Mouse (Mus musculus) neural tube, embryonic 15.5 days (tissue): ENCODE results near the gene Gm20388. TPM values are rescaled to one million over a fixed set of nuclear protein-coding genes. Genes with fewer than 3 reads are reported as not detected.
A peak's percentile ranks its signal among the peaks of the same experiment; 100 is the strongest.

ENCODE experiments used
- ATAC-seq: fragments of 200-750 bp; cut with Nextera tagmentation; 2 replicates; pipeline ENCODE4 v1.8.0; 2017; ENCODE audit warnings: mild to moderate bottlenecking, moderate TSS enrichment, moderate library complexity; ENCODE audit not compliant: low FRiP score
- H3K27ac ChIP-seq: fragments of 300-500 bp; sonication (generic); replicated peaks from 2 replicates; pipeline ENCODE4 v1.5.1; 2015; ENCODE audit warnings: mild to moderate bottlenecking, inconsistent platforms
- H3K27me3 ChIP-seq: fragments of 300-500 bp; sonication (generic); replicated peaks from 2 replicates; pipeline ENCODE4 v1.6.1; 2015; ENCODE audit warnings: inconsistent platforms
- H3K36me3 ChIP-seq: fragments of 300-500 bp; sonication (generic); 2 replicates; pipeline ENCODE4 v1.6.1; 2015; ENCODE audit warnings: inconsistent platforms
- H3K4me1 ChIP-seq: fragments of 300-500 bp; sonication (generic); 2 replicates; pipeline ENCODE4 v1.6.1; 2015; ENCODE audit warnings: inconsistent platforms
- H3K4me2 ChIP-seq: fragments of 300-500 bp; sonication (generic); 2 replicates; pipeline ENCODE4 v1.6.1; 2015; ENCODE audit warnings: inconsistent platforms, mild to moderate bottlenecking, moderate library complexity
- H3K4me3 ChIP-seq: fragments of 300-500 bp; sonication (generic); replicated peaks from 2 replicates; pipeline ENCODE4 v1.5.1; 2015; ENCODE audit warnings: mild to moderate bottlenecking, inconsistent platforms
- H3K9ac ChIP-seq: fragments of 300-500 bp; sonication (generic); replicated peaks from 2 replicates; pipeline ENCODE4 v1.6.1; 2015; ENCODE audit warnings: mild to moderate bottlenecking, inconsistent platforms
- H3K9me3 ChIP-seq: fragments of 300-500 bp; sonication (generic); replicated peaks from 2 replicates; pipeline ENCODE4 v1.6.1; 2016; ENCODE audit warnings: inconsistent platforms
- WGBS: fragments of 180-500 bp; shearing (Covaris S2); methylation state at CpG from one replicate; pipeline ENCODE4 v1.1.7; 2015; ENCODE audit warnings: mixed read lengths; 5-methylcytosine and 5-hydroxymethylcytosine counted together
- polyA plus RNA-seq: library from polyadenylated mRNA; unstranded; fragments of >200 nt; fragmentation: Nextera tagmentation; extraction: Ambion mirVana; gene quantifications from 2 replicates; pipeline ENCODE4 v1.2.1, GENCODE M21; 2015

Gm20388 gene
- polyA plus RNA-seq, 1 experiment from 2014 or later: not detected

GRCm38 (mm10) chr8:123353216-123353615 lies 3442.6 kb downstream of the Gm20388 start:
- H3K4me2 ChIP-seq: no peak overlapping the region
- H3K27ac ChIP-seq: no peak overlapping the region
- no peaks in the 10 kb centered on the region for H3K27me3 ChIP-seq
- H3K36me3 ChIP-seq: peaks cover 38% of the 10 kb centered on the region
- 41% methylated on average over 11 of the region's 11 CpGs for WGBS
- no peaks in the 10 kb centered on the region for H3K9me3 ChIP-seq
- H3K4me3 ChIP-seq: no peak overlapping the region
- ATAC-seq: no peak
- H3K4me1 ChIP-seq: peaks cover 6% of the 10 kb centered on the region; the same call in 1 of the 2 replicates
- no peak overlapping the region for H3K9ac ChIP-seq

- H3K4me3 ChIP-seq: no peak overlapping the region
- 0 out of 2 replicates have a peak, but pooled peaks have one; percentile 45 for ATAC-seq
- no peaks in the 10 kb centered on the region for H3K9me3 ChIP-seq
- WGBS: 58% methylated on average over 12 of the region's 12 CpGs
- peak overlapping the region; percentile 37; the same call in 1 of the 2 replicates for H3K27ac ChIP-seq
- H3K4me2 ChIP-seq: no peak overlapping the region
- H3K4me1 ChIP-seq: no peaks in the 10 kb centered on the region
- H3K36me3 ChIP-seq: peaks cover 73% of the 10 kb centered on the region
- H3K27me3 ChIP-seq: no peaks in the 10 kb centered on the region
- no peak overlapping the region for H3K9ac ChIP-seq
Observed at GRCm38 (mm10) chr8:123361082-123361739, 3450.6 kb downstream of the Gm20388 start.

- H3K4me1 ChIP-seq: peaks cover 33% of the 10 kb centered on the region
- H3K27me3 ChIP-seq: no peaks in the 10 kb centered on the region
- H3K4me3 ChIP-seq: peak within 1 kb of the TSS; percentile 89
- ATAC-seq: peak; percentile 94
- peak within 1 kb of the TSS; percentile 99 for H3K27ac ChIP-seq
- peaks cover 30% of the 10 kb centered on the region for H3K36me3 ChIP-seq
- H3K4me2 ChIP-seq: peak within 1 kb of the TSS; percentile 71
- no peaks in the 10 kb centered on the region for H3K9me3 ChIP-seq
- H3K9ac ChIP-seq: peak within 1 kb of the TSS; percentile 98
- WGBS: under 1% methylated on average over 75 of the region's 75 CpGs
Observed at GRCm38 (mm10) chr8:123373403-123374238, 3463.0 kb downstream of the Gm20388 start, which contains the start of gene Tcf25. Tcf25 (plus strand) TSS chr8:123373753.

GRCm38 (mm10) chr8:123374239-123374578 lies 3463.6 kb downstream of the Gm20388 start:
- H3K4me2 ChIP-seq: peak overlapping the region; percentile 71
- peak overlapping the region; percentile 98 for H3K9ac ChIP-seq
- peak; percentile 84 for ATAC-seq
- H3K27me3 ChIP-seq: no peaks in the 10 kb centered on the region
- H3K4me1 ChIP-seq: peaks cover 33% of the 10 kb centered on the region
- peak overlapping the region; percentile 89 for H3K4me3 ChIP-seq
- H3K36me3 ChIP-seq: peaks cover 24% of the 10 kb centered on the region
- under 1% methylated on average over 20 of the region's 20 CpGs for WGBS
- no peaks in the 10 kb centered on the region for H3K9me3 ChIP-seq
- H3K27ac ChIP-seq: peak overlapping the region; percentile 99

GRCm38 (mm10) chr8:123375701-123376100 lies 3465.1 kb downstream of the Gm20388 start:
- no peak overlapping the region for H3K9ac ChIP-seq

GRCm38 (mm10) chr8:123376106-123376505 lies 3465.5 kb downstream of the Gm20388 start:
- peak overlapping the region; percentile 62 for H3K27ac ChIP-seq
- H3K9me3 ChIP-seq: no peaks in the 10 kb centered on the region
- no peaks in the 10 kb centered on the region for H3K27me3 ChIP-seq
- peak overlapping the region; percentile 20 for H3K4me2 ChIP-seq
- peaks cover 24% of the 10 kb centered on the region for H3K36me3 ChIP-seq
- H3K9ac ChIP-seq: no peak overlapping the region
- WGBS: 47% methylated on average over 8 of the region's 8 CpGs
- peaks cover 38% of the 10 kb centered on the region for H3K4me1 ChIP-seq
- no peak for ATAC-seq
- no peak overlapping the region for H3K4me3 ChIP-seq

More at GRCm38 (mm10) chr8:123375701-123376100, 3465.1 kb downstream of the Gm20388 start:
- H3K4me1 ChIP-seq: peaks cover 38% of the 10 kb centered on the region
- WGBS: 71% methylated on average over 10 of the region's 10 CpGs
- H3K27ac ChIP-seq: peak overlapping the region; percentile 62
- H3K36me3 ChIP-seq: peaks cover 20% of the 10 kb centered on the region
- H3K4me2 ChIP-seq: peak overlapping the region; percentile 20
- H3K27me3 ChIP-seq: no peaks in the 10 kb centered on the region
- no peaks in the 10 kb centered on the region for H3K9me3 ChIP-seq
- no peak overlapping the region for H3K4me3 ChIP-seq
- no peak for ATAC-seq

GRCm38 (mm10) chr8:123381711-123382110 lies 3471.1 kb downstream of the Gm20388 start:
- Histone ChIP-seq H3K4me1 (peaks cover 6% of the 10 kb centered on the region; the same call in 1 of the 2 replicates), H3K36me3 (peaks cover 74% of the 10 kb centered on the region), H3K27me3 (no peaks in the 10 kb centered on the region), H3K9ac (no peak overlapping the region), H3K9me3 (no peaks in the 10 kb centered on the region), H3K4me3 (no peak overlapping the region), H3K4me2 (no peak overlapping the region), H3K27ac (no peak overlapping the region)
- WGBS: 90% methylated on average over 4 of the region's 4 CpGs
- no peak for ATAC-seq

GRCm38 (mm10) chr8:123382516-123382915 lies 3471.9 kb downstream of the Gm20388 start:
- no peak for ATAC-seq
- WGBS: 91% methylated on average over 8 of the region's 8 CpGs
- no peak overlapping the region for H3K4me3 ChIP-seq
- no peaks in the 10 kb centered on the region for H3K9me3 ChIP-seq
- H3K4me1 ChIP-seq: 0 out of 2 replicates have a peak, but pooled peaks cover 5% of the 10 kb centered on the region
- H3K27ac ChIP-seq: no peak overlapping the region
- no peaks in the 10 kb centered on the region for H3K27me3 ChIP-seq
- H3K9ac ChIP-seq: no peak overlapping the region
- no peak overlapping the region for H3K4me2 ChIP-seq
- peaks cover 77% of the 10 kb centered on the region for H3K36me3 ChIP-seq

GRCm38 (mm10) chr8:123384883-123385540 lies 3474.4 kb downstream of the Gm20388 start:
- Histone ChIP-seq H3K27ac (no peak overlapping the region), H3K4me2 (no peak overlapping the region), H3K4me3 (no peak overlapping the region), H3K9me3 (no peaks in the 10 kb centered on the region), H3K36me3 (peaks cover 95% of the 10 kb centered on the region), H3K27me3 (no peaks in the 10 kb centered on the region), H3K9ac (no peak overlapping the region), H3K4me1 (no peaks in the 10 kb centered on the region)
- no peak for ATAC-seq
- WGBS: 71% methylated on average over 9 of the region's 9 CpGs

GRCm38 (mm10) chr8:123387041-123387440 lies 3476.4 kb downstream of the Gm20388 start:
- no peak overlapping the region for H3K9ac ChIP-seq
- H3K27me3 ChIP-seq: no peaks in the 10 kb centered on the region
- no peak overlapping the region for H3K27ac ChIP-seq
- H3K4me1 ChIP-seq: no peaks in the 10 kb centered on the region
- H3K4me2 ChIP-seq: no peak overlapping the region
- no peaks in the 10 kb centered on the region for H3K9me3 ChIP-seq
- no peak overlapping the region for H3K4me3 ChIP-seq
- peaks cover 97% of the 10 kb centered on the region for H3K36me3 ChIP-seq
- WGBS: 70% methylated on average over 3 of the region's 3 CpGs
- ATAC-seq: no peak

- Histone ChIP-seq H3K36me3 (peaks cover 97% of the 10 kb centered on the region), H3K27ac (no peak overlapping the region), H3K27me3 (no peaks in the 10 kb centered on the region), H3K4me3 (no peak overlapping the region), H3K9me3 (no peaks in the 10 kb centered on the region), H3K4me1 (no peaks in the 10 kb centered on the region), H3K4me2 (no peak overlapping the region), H3K9ac (no peak overlapping the region)
- no peak for ATAC-seq
- 92% methylated on average over 8 of the region's 8 CpGs for WGBS
Observed at GRCm38 (mm10) chr8:123387801-123388200, 3477.2 kb downstream of the Gm20388 start.
